Mouse (Mus musculus): ENCODE data around the gene Myo3b. TPM values are rescaled to one million over a fixed set of nuclear protein-coding genes. Genes with fewer than 3 reads are reported as not detected.
A peak's percentile ranks its signal among the peaks of the same experiment; 100 is the strongest.

Gene Myo3b
- total RNA-seq, 2 experiments from 2014 or later, result 0.93 to 1.00 TPM

- H3K27ac ChIP-seq, result no peak overlapping the region
- H3K4me3 ChIP-seq, result no peak overlapping the region
- no peak for DNase-seq (ENCODE audit: low spot score in 2 of 2)
- no peak for TF ChIP-seq CTCF (conservative IDR thresholded peaks at IDR 0.05)
These were observed 53.0 kb downstream of the Myo3b start for GRCm38 (mm10) chr2:70091801-70092522.

- DNase-seq (ENCODE audit: low spot score in 2 of 2), result no peak
- TF ChIP-seq CTCF (conservative IDR thresholded peaks at IDR 0.05), result no peak
- no peak overlapping the region for H3K27ac ChIP-seq
- H3K4me3 ChIP-seq, result no peak overlapping the region
These were observed 53.7 kb downstream of the Myo3b start for GRCm38 (mm10) chr2:70092665-70093064.

- no peak overlapping the region for H3K27ac ChIP-seq
- H3K4me3 ChIP-seq, result no peak overlapping the region
- no peak for TF ChIP-seq CTCF (conservative IDR thresholded peaks at IDR 0.05)
- no peak for DNase-seq (ENCODE audit: low spot score in 2 of 2)
These were observed 55.5 kb downstream of the Myo3b start for GRCm38 (mm10) chr2:70094446-70094845.

- peak; percentile 50 to 76 for DNase-seq (ENCODE audit: low spot score in 2 of 2)
- Histone ChIP-seq H3K27ac (peak overlapping the region; percentile 85), H3K4me3 (no peak overlapping the region)
- TF ChIP-seq CTCF (conservative IDR thresholded peaks at IDR 0.05), result no peak
These were observed 58.5 kb downstream of the Myo3b start for GRCm38 (mm10) chr2:70097229-70098095.

- DNase-seq (ENCODE audit: low spot score in 2 of 2), result no peak
- TF ChIP-seq CTCF (conservative IDR thresholded peaks at IDR 0.05), result no peak
- no peak overlapping the region for H3K4me3 ChIP-seq
- no peak overlapping the region for H3K27ac ChIP-seq
These were observed 60.5 kb downstream of the Myo3b start for GRCm38 (mm10) chr2:70099459-70099858.

GRCm38 (mm10) chr2:70105286-70106030 lies 66.5 kb downstream of the Myo3b start:
- no peak overlapping the region for H3K4me3 ChIP-seq
- DNase-seq (ENCODE audit: low spot score in 2 of 2), result no peak
- no peak overlapping the region for H3K27ac ChIP-seq
- no peak for TF ChIP-seq CTCF (conservative IDR thresholded peaks at IDR 0.05)

GRCm38 (mm10) chr2:70109010-70109409 lies 70.1 kb downstream of the Myo3b start:
- DNase-seq (ENCODE audit: low spot score in 2 of 2), result no peak

GRCm38 (mm10) chr2:70113798-70114782 lies 75.2 kb downstream of the Myo3b start:
- no peak overlapping the region for H3K4me3 ChIP-seq

More at GRCm38 (mm10) chr2:70109010-70109409, 70.1 kb downstream of the Myo3b start:
- Histone ChIP-seq H3K4me3 (no peak overlapping the region), H3K27ac (no peak overlapping the region)
- TF ChIP-seq CTCF (conservative IDR thresholded peaks at IDR 0.05), result no peak

GRCm38 (mm10) chr2:70118376-70119264 lies 79.7 kb downstream of the Myo3b start:
- H3K4me3 ChIP-seq, result no peak overlapping the region
- no peak overlapping the region for H3K27ac ChIP-seq
- no peak for DNase-seq (ENCODE audit: low spot score in 2 of 2)
- TF ChIP-seq CTCF (conservative IDR thresholded peaks at IDR 0.05), result no peak

More at GRCm38 (mm10) chr2:70113798-70114782, 75.2 kb downstream of the Myo3b start:
- peak overlapping the region; percentile 74 for H3K27ac ChIP-seq
- peak; percentile 38 to 65 for DNase-seq (ENCODE audit: low spot score in 2 of 2)
- TF ChIP-seq CTCF (conservative IDR thresholded peaks at IDR 0.05), result no peak

GRCm38 (mm10) chr2:70119265-70119663 lies 80.3 kb downstream of the Myo3b start:
- no peak for DNase-seq (ENCODE audit: low spot score in 2 of 2)
- no peak overlapping the region for H3K4me3 ChIP-seq
- no peak overlapping the region for H3K27ac ChIP-seq
- no peak for TF ChIP-seq CTCF (conservative IDR thresholded peaks at IDR 0.05)

GRCm38 (mm10) chr2:70126330-70126729 lies 87.4 kb downstream of the Myo3b start:
- Histone ChIP-seq H3K27ac (peak overlapping the region; percentile 15; the same call in 1 of the 2 replicates), H3K4me3 (peak overlapping the region; percentile 25; the same call in 1 of the 2 replicates)
- TF ChIP-seq CTCF (conservative IDR thresholded peaks at IDR 0.05), result no peak

More at GRCm38 (mm10) chr2:70126330-70126729, 87.4 kb downstream of the Myo3b start:
- DNase-seq (ENCODE audit: low spot score in 2 of 2), result no peak
